Mouse (Mus musculus): ENCODE results near the gene Foxk1. TPM values are rescaled to one million over a fixed set of nuclear protein-coding genes. Genes with fewer than 3 reads are reported as not detected.
A peak's percentile ranks its signal among the peaks of the same experiment; 100 is the strongest.

The Foxk1 gene
- total RNA-seq, 2 experiments from 2014 or later = 10.5 to 12.1 TPM

GRCm38 (mm10) chr5:142444791-142445531 lies 43.7 kb downstream of the Foxk1 start:
- DNase-seq = peak; percentile 71

GRCm38 (mm10) chr5:142445709-142446108 lies 44.4 kb downstream of the Foxk1 start:
- DNase-seq = no peak

- DNase-seq = peak; percentile 78
These were observed 46.8 kb downstream of the Foxk1 start for GRCm38 (mm10) chr5:142448076-142448475.

- no peak for DNase-seq
These were observed 47.3 kb downstream of the Foxk1 start for GRCm38 (mm10) chr5:142448623-142449022.

- DNase-seq = no peak
These were observed 49.5 kb downstream of the Foxk1 start for GRCm38 (mm10) chr5:142450846-142451245.

- no peak for DNase-seq
These were observed 50.5 kb downstream of the Foxk1 start for GRCm38 (mm10) chr5:142451759-142452158.

GRCm38 (mm10) chr5:142453742-142454141 lies 52.4 kb downstream of the Foxk1 start:
- DNase-seq = no peak

GRCm38 (mm10) chr5:142456318-142456717 lies 55.0 kb downstream of the Foxk1 start:
- no peak for DNase-seq

GRCm38 (mm10) chr5:142457345-142457744 lies 56.0 kb downstream of the Foxk1 start:
- DNase-seq = no peak

- DNase-seq = no peak
These were observed 57.7 kb downstream of the Foxk1 start for GRCm38 (mm10) chr5:142458791-142459557.

GRCm38 (mm10) chr5:142459834-142460233 lies 58.5 kb downstream of the Foxk1 start:
- DNase-seq = no peak

- DNase-seq = no peak
These were observed 60.8 kb downstream of the Foxk1 start for GRCm38 (mm10) chr5:142461942-142462640.

GRCm38 (mm10) chr5:142462641-142462948 lies 61.3 kb downstream of the Foxk1 start:
- DNase-seq = no peak

GRCm38 (mm10) chr5:142463011-142463410 lies 61.7 kb downstream of the Foxk1 start:
- no peak for DNase-seq

GRCm38 (mm10) chr5:142463461-142464454 lies 62.5 kb downstream of the Foxk1 start, which contains the start of gene Ap5z1:
Gene Ap5z1, plus strand, starts transcription at chr5:142463944.
- DNase-seq = peak; percentile 96

- no peak for DNase-seq
These were observed 67.1 kb downstream of the Foxk1 start for GRCm38 (mm10) chr5:142468375-142468774.

GRCm38 (mm10) chr5:142469796-142470195 lies 68.5 kb downstream of the Foxk1 start:
- DNase-seq = no peak

- no peak for DNase-seq
These were observed 72.4 kb downstream of the Foxk1 start for GRCm38 (mm10) chr5:142473696-142474095.

GRCm38 (mm10) chr5:142475669-142476068 lies 74.4 kb downstream of the Foxk1 start:
- DNase-seq = no peak

- no peak for DNase-seq
These were observed 76.0 kb downstream of the Foxk1 start for GRCm38 (mm10) chr5:142477346-142477745.

- DNase-seq = no peak
These were observed 76.7 kb downstream of the Foxk1 start for GRCm38 (mm10) chr5:142477866-142478615.

Data from gastrocnemius, postnatal 25 days (tissue).